Mouse (Mus musculus) olfactory bulb, adult 2 months (tissue): ENCODE measurements around the gene BC005561.

ENCODE experiments used
- CTCF ChIP-seq: fragments of 200-500 bp; IDR thresholded peaks from 2 replicates; pipeline ENCODE4 v1.5.1; 2012; ENCODE audit warnings: low read depth, mild to moderate bottlenecking, low read length, moderate library complexity; ENCODE audit not compliant: insufficient read depth
- POLR2A ChIP-seq: fragments of 200-500 bp; IDR thresholded peaks from 2 replicates; pipeline ENCODE4 v1.6.1; 2012; ENCODE audit warnings: mild to moderate bottlenecking, low read depth, low read length, moderate library complexity; ENCODE audit not compliant: insufficient read depth

- TF ChIP-seq POLR2A = no peak
- no peak for TF ChIP-seq CTCF
Observed at GRCm38 (mm10) chr5:104539331-104539730, 31.2 kb downstream of the BC005561 start.
